Mouse (Mus musculus): ENCODE data around the gene Bst1.

The Bst1 gene

GRCm38 (mm10) chr5:43860096-43860495 lies 41.4 kb downstream of the Bst1 start:
- no peak for DNase-seq (ENCODE audit: low spot score)

- no peak for DNase-seq (ENCODE audit: low spot score)
Observed at GRCm38 (mm10) chr5:43860670-43861431, 42.2 kb downstream of the Bst1 start.

GRCm38 (mm10) chr5:43863642-43864041 lies 45.0 kb downstream of the Bst1 start:
- no peak for DNase-seq (ENCODE audit: low spot score)

DNA sequence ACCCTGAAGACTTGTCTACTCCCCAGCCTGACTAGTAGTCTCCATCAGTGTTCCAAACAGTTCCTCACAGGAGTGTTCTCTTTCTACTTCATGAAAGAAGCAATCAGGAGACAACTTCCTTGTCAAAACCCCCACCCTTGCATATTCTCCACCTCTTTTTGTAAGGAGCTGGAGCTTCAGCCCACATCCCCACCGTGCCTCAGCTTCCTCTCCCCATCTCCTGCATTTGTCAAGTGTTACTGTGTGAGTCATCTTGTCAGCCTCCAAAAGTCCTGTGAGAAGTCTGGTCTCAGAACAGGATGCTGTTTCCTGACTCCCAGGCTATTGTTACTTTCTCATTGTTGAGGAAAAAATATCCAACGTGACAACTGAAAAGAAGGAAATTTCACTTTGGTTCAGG lies 46.6 kb downstream of the Bst1 start:
- no peak for DNase-seq (ENCODE audit: low spot score)

GRCm38 (mm10) chr5:43868253-43868652 lies 49.6 kb downstream of the Bst1 start, which contains the start of gene Cd38:
Cd38 (plus strand) TSS chr5:43868553.
- DNase-seq (ENCODE audit: low spot score): no peak

DNA sequence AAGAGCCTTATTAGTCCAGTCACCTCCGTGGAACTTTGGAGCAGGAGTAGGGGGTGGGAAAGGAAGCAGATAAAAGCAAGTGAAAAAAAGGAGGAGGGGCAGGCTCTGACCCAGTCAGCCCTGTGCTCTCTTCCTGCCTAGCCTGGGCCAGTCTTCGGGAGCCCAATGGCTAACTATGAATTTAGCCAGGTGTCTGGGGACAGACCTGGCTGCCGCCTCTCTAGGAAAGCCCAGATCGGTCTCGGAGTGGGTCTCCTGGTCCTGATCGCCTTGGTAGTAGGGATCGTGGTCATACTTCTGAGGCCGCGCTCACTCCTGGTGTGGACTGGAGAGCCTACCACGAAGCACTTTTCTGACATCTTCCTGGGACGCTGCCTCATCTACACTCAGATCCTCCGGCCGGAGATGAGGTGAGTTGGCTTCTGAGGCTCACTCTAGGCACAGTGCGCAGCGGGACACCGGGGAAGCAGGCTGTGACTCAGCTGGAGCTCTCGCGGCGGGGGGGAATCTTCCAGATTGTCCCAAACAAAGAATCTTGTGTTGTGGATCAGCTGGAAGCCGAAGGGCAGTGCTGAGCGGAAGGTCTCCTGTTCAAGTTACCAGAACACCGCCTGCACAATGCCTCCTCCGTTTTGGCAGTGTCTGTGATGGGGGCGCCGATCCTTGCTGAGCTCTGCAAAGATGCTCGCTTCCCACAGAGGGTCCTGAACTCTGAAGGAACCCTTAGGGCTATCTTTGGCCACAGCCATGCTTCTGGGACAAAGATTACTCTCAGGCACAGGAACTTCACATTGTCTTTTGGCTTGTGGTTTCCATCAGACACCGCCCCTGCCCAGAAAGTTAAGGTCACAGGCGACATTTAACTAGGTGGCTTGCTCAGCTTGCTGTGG lies 50.3 kb downstream of the Bst1 start:
- peak; percentile 8 for DNase-seq (ENCODE audit: low spot score)

DNA sequence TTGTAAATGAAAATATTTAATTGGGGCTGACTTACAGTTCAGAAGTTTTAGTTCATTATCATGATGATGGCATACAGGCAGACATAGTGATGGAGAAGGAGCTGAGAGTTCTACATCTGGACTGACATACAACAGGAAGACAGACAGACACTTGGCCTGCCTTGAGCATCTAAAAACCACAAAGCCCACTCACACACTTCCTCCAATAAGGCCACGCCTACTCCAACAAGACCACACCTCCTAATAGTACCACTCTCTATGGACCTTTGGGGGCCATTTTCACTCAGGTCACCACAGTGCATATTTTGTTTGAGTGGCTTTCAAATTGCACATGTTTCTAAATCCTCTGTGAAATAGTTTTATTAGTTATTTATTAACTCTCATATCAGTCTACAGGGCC lies 53.2 kb downstream of the Bst1 start:
- DNase-seq (ENCODE audit: low spot score): no peak

DNA sequence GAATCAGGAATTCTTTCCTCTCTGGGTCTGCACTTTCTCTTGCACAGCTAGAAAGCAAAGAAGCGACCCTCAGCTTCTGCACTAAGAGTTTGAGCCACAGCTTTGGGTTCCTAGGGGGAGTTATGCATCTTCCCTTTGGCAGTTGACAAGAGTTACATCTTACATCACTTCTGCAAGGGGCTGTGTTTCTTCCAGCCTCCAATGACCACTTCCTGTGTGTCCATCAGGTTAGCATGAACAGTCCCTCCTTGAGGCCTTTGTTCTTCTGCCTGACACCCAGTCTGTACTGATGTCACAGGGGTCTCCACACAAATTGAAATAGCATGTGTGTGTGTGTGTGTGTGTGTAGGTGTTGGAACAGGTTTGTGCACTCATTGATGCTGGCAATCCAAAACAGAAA lies 54.0 kb downstream of the Bst1 start:
- DNase-seq (ENCODE audit: low spot score): no peak

- DNase-seq (ENCODE audit: low spot score): no peak
Observed at GRCm38 (mm10) chr5:43882034-43882433, 63.3 kb downstream of the Bst1 start.

GRCm38 (mm10) chr5:43885060-43885820 lies 66.6 kb downstream of the Bst1 start:
- DNase-seq (ENCODE audit: low spot score): no peak

- peak; percentile 24 for DNase-seq (ENCODE audit: low spot score)
Observed at GRCm38 (mm10) chr5:43892386-43892785, 73.7 kb downstream of the Bst1 start.

All from urinary bladder, postnatal 25 days (tissue).